Mouse (Mus musculus): ENCODE data around the gene Paqr7. TPM values are rescaled to one million over a fixed set of nuclear protein-coding genes. Genes with fewer than 3 reads are reported as not detected.
A peak's percentile ranks its signal among the peaks of the same experiment; 100 is the strongest.

Paqr7 gene
- total and polyA plus RNA-seq, 3 experiments = 0.43 to 2.7 (median 0.89) TPM

DNA sequence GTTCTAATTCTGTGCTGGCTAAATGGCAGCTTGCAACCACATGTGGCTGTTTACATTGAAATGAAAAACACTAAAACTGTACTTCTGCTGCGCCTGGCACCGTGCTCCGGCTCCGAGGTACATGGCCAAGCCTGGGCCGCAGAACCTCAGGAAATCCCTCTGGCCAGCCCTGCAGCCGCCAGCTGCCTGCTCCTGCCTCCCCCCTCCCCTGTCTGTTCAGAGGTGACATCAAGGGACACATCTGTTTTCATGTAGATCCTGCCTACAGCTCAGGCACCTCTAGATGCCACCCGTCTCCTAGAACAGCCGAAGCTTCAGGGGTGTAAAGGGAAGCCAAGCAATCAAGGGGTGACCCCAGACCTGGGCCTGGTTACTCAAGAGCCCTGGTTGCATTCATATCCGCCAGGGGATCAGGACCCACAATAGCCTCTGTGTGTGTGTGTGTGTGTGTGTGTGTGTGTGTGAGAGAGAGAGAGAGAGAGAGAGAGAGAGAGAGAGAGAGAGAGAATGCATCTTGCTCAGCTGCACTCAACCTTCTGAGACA is 62.1 kb downstream of the Paqr7 start:
- Histone ChIP-seq H3K4me1 (ENCODE audit: control insufficient read depth in 1 of 2, insufficient read depth in 2 of 2) (peaks cover 0 to 41% of the 10 kb centered on the region in 2 experiments; a peak in 3 of 4 replicates), H3K9me3 (replicated peaks; ENCODE audit: low read length) (no peaks in the 10 kb centered on the region), H3K4me2 (ENCODE audit: insufficient read depth, low read depth, poor library complexity, severe bottlenecking) (no peak overlapping the region), H3K79me2 (replicated peaks; ENCODE audit: control insufficient read depth, extremely low read depth, insufficient read depth, poor library complexity, severe bottlenecking) (no peaks in the 10 kb centered on the region), H3K9ac (ENCODE audit: insufficient read depth, low read depth) (no peak overlapping the region), H3K27me3 (replicated peaks) (no peaks in the 10 kb centered on the region), H3K4me3 (replicated peaks in 1 of 3; ENCODE audit: low read depth in 2 of 3, low read length in 2 of 3, poor library complexity in 1 of 3) (no peak overlapping the region), H3K36me3 (replicated peaks in 1 of 2; ENCODE audit: control insufficient read depth in 1 of 2, insufficient read depth in 1 of 2, low read length in 1 of 2) (no peaks in the 10 kb centered on the region), H3K27ac (ENCODE audit: insufficient read depth, low read depth) (no peak overlapping the region)
- no peak for DNase-seq (ENCODE audit: extremely low read depth)
- in situ Hi-C loops (cut with MboI; ENCODE audit: low pct_ligation_motif_present, low pct_unique_long_range_greater_than_20kb, low sequenced_read_pairs) = no loop called here
- no peak for TF ChIP-seq E2F4 (IDR thresholded peaks at IDR 0.05; ENCODE audit: insufficient replicate concordance, low read depth, low read length)
- dilution Hi-C loops (cut with MboI; ENCODE audit: extremely low pct_ligation_motif_present, extremely low pct_unique_long_range_greater_than_20kb, low sequenced_read_pairs) = no loop called here

GRCm38 (mm10) chr4:134559154-134559553 is 62.7 kb downstream of the Paqr7 start:
- Histone ChIP-seq H3K27ac (ENCODE audit: insufficient read depth, low read depth) (no peak overlapping the region), H3K79me2 (replicated peaks; ENCODE audit: control insufficient read depth, extremely low read depth, insufficient read depth, poor library complexity, severe bottlenecking) (no peaks in the 10 kb centered on the region), H3K4me1 (ENCODE audit: control insufficient read depth in 1 of 2, insufficient read depth in 2 of 2) (peaks cover 0 to 46% of the 10 kb centered on the region in 2 experiments; a peak in 3 of 4 replicates), H3K9ac (ENCODE audit: insufficient read depth, low read depth) (no peak overlapping the region), H3K9me3 (replicated peaks; ENCODE audit: low read length) (no peaks in the 10 kb centered on the region), H3K27me3 (replicated peaks) (no peaks in the 10 kb centered on the region), H3K36me3 (replicated peaks in 1 of 2; ENCODE audit: control insufficient read depth in 1 of 2, insufficient read depth in 1 of 2, low read length in 1 of 2) (no peaks in the 10 kb centered on the region), H3K4me2 (ENCODE audit: insufficient read depth, low read depth, poor library complexity, severe bottlenecking) (no peak overlapping the region), H3K4me3 (replicated peaks in 1 of 3; ENCODE audit: low read depth in 2 of 3, low read length in 2 of 3, poor library complexity in 1 of 3) (no peak overlapping the region)
- DNase-seq (ENCODE audit: extremely low read depth) = peak; percentile 34
- in situ Hi-C loops (cut with MboI; ENCODE audit: low pct_ligation_motif_present, low pct_unique_long_range_greater_than_20kb, low sequenced_read_pairs) (no loop called here), dilution Hi-C loops (cut with MboI; ENCODE audit: extremely low pct_ligation_motif_present, extremely low pct_unique_long_range_greater_than_20kb, low sequenced_read_pairs) (no loop called here)
- no peak for TF ChIP-seq TBP (conservative IDR thresholded peaks at IDR 0.05; ENCODE audit: low read depth, low read length)
- no peak for TF ChIP-seq HCFC1 (IDR thresholded peaks at IDR 0.05; ENCODE audit: low read depth, low read length)
- no peak for TF ChIP-seq KAT2A (IDR thresholded peaks at IDR 0.05; ENCODE audit: insufficient replicate concordance, low read length)
- TF ChIP-seq ZKSCAN1 (IDR thresholded peaks at IDR 0.05; ENCODE audit: borderline replicate concordance, low read depth, low read length) = no peak
- TF ChIP-seq TCF12 (IDR thresholded peaks at IDR 0.05; ENCODE audit: low read depth, low read length) = no peak
- TF ChIP-seq CHD2 (IDR thresholded peaks at IDR 0.05; ENCODE audit: low read length) = no peak
- TF ChIP-seq ZNF384 (IDR thresholded peaks at IDR 0.05; ENCODE audit: low read depth, low read length) = no peak
- TF ChIP-seq IRF4 (IDR thresholded peaks at IDR 0.05; ENCODE audit: low read depth, low read length) = no peak
- TF ChIP-seq CHD1 (IDR thresholded peaks at IDR 0.05; ENCODE audit: low read depth, low read length) = no peak
- no peak for TF ChIP-seq SMC3 (IDR thresholded peaks at IDR 0.05; ENCODE audit: low read depth, low read length)
- no peak for TF ChIP-seq JUN (IDR thresholded peaks at IDR 0.05; ENCODE audit: insufficient read depth, low read depth, low read length)
- TF ChIP-seq MAX (IDR thresholded peaks at IDR 0.05; ENCODE audit: low read length) = no peak
- TF ChIP-seq MAZ (IDR thresholded peaks at IDR 0.05; ENCODE audit: low read depth, low read length) = no peak
- no peak for TF ChIP-seq MAFK (IDR thresholded peaks at IDR 0.05; ENCODE audit: insufficient replicate concordance, low read length)
- no peak for TF ChIP-seq RCOR1 (conservative IDR thresholded peaks at IDR 0.05; ENCODE audit: low read depth, low read length)
- no peak for TF ChIP-seq MYC (IDR thresholded peaks at IDR 0.05; ENCODE audit: low read depth, low read length)
- no peak for TF ChIP-seq PAX5 (IDR thresholded peaks at IDR 0.05; ENCODE audit: low read length)

Other genes with a start within 250 kb of the Paqr7 start
- gene Gm30191, start 249.8 kb upstream of the Paqr7 start, total RNA-seq (2012; rRNA removed) = not detected in 2 replicates
- not detected in 2 replicates for gene Gm30191, start 249.8 kb upstream of the Paqr7 start, total RNA-seq (2014; rRNA removed)
- gene Gm30191, start 249.8 kb upstream of the Paqr7 start, polyA plus RNA-seq (2012; ENCODE audit: insufficient read length, low read depth) = not detected in 2 replicates
- not detected in 2 replicates for gene Grrp1, start 242.6 kb upstream of the Paqr7 start, total RNA-seq (2012; rRNA removed)
- not detected in 2 replicates for gene Grrp1, start 242.6 kb upstream of the Paqr7 start, total RNA-seq (2014; rRNA removed)
- gene Grrp1, start 242.6 kb upstream of the Paqr7 start, polyA plus RNA-seq (2012; ENCODE audit: insufficient read length, low read depth) = not detected in 2 replicates
- gene Pdik1l, start 208.8 kb upstream of the Paqr7 start, total RNA-seq (2012; rRNA removed) = 14.6 and 16.1 TPM in 2 replicates
- 13.7 and 14.8 TPM in 2 replicates for gene Pdik1l, start 208.8 kb upstream of the Paqr7 start, total RNA-seq (2014; rRNA removed)
- gene Pdik1l, start 208.8 kb upstream of the Paqr7 start, polyA plus RNA-seq (2012; ENCODE audit: insufficient read length, low read depth) = 12.1 and 15.6 TPM in 2 replicates
- gene Trim63, start 181.6 kb upstream of the Paqr7 start, total RNA-seq (2012; rRNA removed) = 0.25 TPM in 1 of 2 replicates, not detected in the other
- 0.16 TPM in 1 of 2 replicates, not detected in the other for gene Trim63, start 181.6 kb upstream of the Paqr7 start, total RNA-seq (2014; rRNA removed)
- 0.38 and 0.49 TPM in 2 replicates for gene Trim63, start 181.6 kb upstream of the Paqr7 start, polyA plus RNA-seq (2012; ENCODE audit: insufficient read length, low read depth)
- gene Slc30a2, start 153.5 kb upstream of the Paqr7 start, total RNA-seq (2012; rRNA removed) = 8.9 and 9.7 TPM in 2 replicates
- gene Slc30a2, start 153.5 kb upstream of the Paqr7 start, total RNA-seq (2014; rRNA removed) = 4.5 and 5.1 TPM in 2 replicates
- gene Slc30a2, start 153.5 kb upstream of the Paqr7 start, polyA plus RNA-seq (2012; ENCODE audit: insufficient read length, low read depth) = 22.4 and 23.6 TPM in 2 replicates
- gene Extl1, start 112.8 kb upstream of the Paqr7 start, total RNA-seq (2012; rRNA removed) = 1.0 and 4.5 TPM in 2 replicates
- gene Extl1, start 112.8 kb upstream of the Paqr7 start, total RNA-seq (2014; rRNA removed) = 0.36 and 0.54 TPM in 2 replicates
- 1.6 TPM in 2 replicates for gene Extl1, start 112.8 kb upstream of the Paqr7 start, polyA plus RNA-seq (2012; ENCODE audit: insufficient read length, low read depth)
- 10.5 and 10.7 TPM in 2 replicates for gene Pafah2, start 100.4 kb upstream of the Paqr7 start, total RNA-seq (2012; rRNA removed)
- gene Pafah2, start 100.4 kb upstream of the Paqr7 start, total RNA-seq (2014; rRNA removed) = 8.9 and 10.6 TPM in 2 replicates
- 9.1 and 10.4 TPM in 2 replicates for gene Pafah2, start 100.4 kb upstream of the Paqr7 start, polyA plus RNA-seq (2012; ENCODE audit: insufficient read length, low read depth)
- gene Stmn1, start 28.4 kb upstream of the Paqr7 start, total RNA-seq (2012; rRNA removed) = 39.4 and 48.0 TPM in 2 replicates
- 31.2 and 33.6 TPM in 2 replicates for gene Stmn1, start 28.4 kb upstream of the Paqr7 start, total RNA-seq (2014; rRNA removed)
- 34.7 and 38.3 TPM in 2 replicates for gene Stmn1, start 28.4 kb upstream of the Paqr7 start, polyA plus RNA-seq (2012; ENCODE audit: insufficient read length, low read depth)
- 11.7 and 14.1 TPM in 2 replicates for gene Aunip, start 14.3 kb downstream of the Paqr7 start, total RNA-seq (2012; rRNA removed)
- 11.5 and 14.4 TPM in 2 replicates for gene Aunip, start 14.3 kb downstream of the Paqr7 start, total RNA-seq (2014; rRNA removed)
- 14.9 and 17.0 TPM in 2 replicates for gene Aunip, start 14.3 kb downstream of the Paqr7 start, polyA plus RNA-seq (2012; ENCODE audit: insufficient read length, low read depth)
- 16.2 and 19.5 TPM in 2 replicates for gene Mtfr1l, start 38.7 kb downstream of the Paqr7 start, total RNA-seq (2012; rRNA removed)
- gene Mtfr1l, start 38.7 kb downstream of the Paqr7 start, total RNA-seq (2014; rRNA removed) = 27.8 and 34.0 TPM in 2 replicates
- gene Mtfr1l, start 38.7 kb downstream of the Paqr7 start, polyA plus RNA-seq (2012; ENCODE audit: insufficient read length, low read depth) = 33.2 and 36.5 TPM in 2 replicates
- 0.38 and 0.64 TPM in 2 replicates for gene Selenon, start 55.5 kb downstream of the Paqr7 start, total RNA-seq (2012; rRNA removed)
- 0.24 and 0.27 TPM in 2 replicates for gene Selenon, start 55.5 kb downstream of the Paqr7 start, total RNA-seq (2014; rRNA removed)
- gene Selenon, start 55.5 kb downstream of the Paqr7 start, polyA plus RNA-seq (2012; ENCODE audit: insufficient read length, low read depth) = 0.65 and 1.0 TPM in 2 replicates
- gene Man1c1, start 207.6 kb downstream of the Paqr7 start, total RNA-seq (2012; rRNA removed) = 0.04 TPM in 2 replicates
- gene Man1c1, start 207.6 kb downstream of the Paqr7 start, total RNA-seq (2014; rRNA removed) = 0.09 and 0.20 TPM in 2 replicates
- gene Man1c1, start 207.6 kb downstream of the Paqr7 start, polyA plus RNA-seq (2012; ENCODE audit: insufficient read length, low read depth) = 0.42 and 0.44 TPM in 2 replicates